Mouse (Mus musculus) CH12.LX (cell line): ENCODE measurements at regions not wholly inside any gene's neighbourhood (a gene's known extent, or its start where the extent isn't known, plus 50 kb on each side); places are given as distances from the start of the nearest gene placed in this dataset.

Source experiments
- CHD2 ChIP-seq: IDR thresholded peaks from 2 replicates; pipeline ENCODE4 v1.6.1; 2011; ENCODE audit warnings: low read length, improper control_type of control experiment
- CTCF ChIP-seq, 2 experiments: IDR thresholded peaks in 1 of 2; conservative IDR thresholded peaks in 1 of 2; 2 replicates each; pipeline ENCODE4 v1.5.1; 2011 to 2012; ENCODE audit warnings: low read depth in 2 of 2, low read length in 2 of 2, improper control_type of control experiment in 1 of 2, inconsistent platforms in 1 of 2, mild to moderate bottlenecking in 1 of 2, moderate library complexity in 1 of 2
- HCFC1 ChIP-seq: IDR thresholded peaks from 2 replicates; pipeline ENCODE4 v1.6.1; 2012; ENCODE audit warnings: low read depth, mild to moderate bottlenecking, inconsistent platforms, low read length, improper control_type of control experiment
- IRF4 ChIP-seq: IDR thresholded peaks from 2 replicates; pipeline ENCODE4 v1.6.1; 2014; ENCODE audit warnings: low read depth, mild to moderate bottlenecking, inconsistent platforms, low read length, improper control_type of control experiment
- MAX ChIP-seq: IDR thresholded peaks from 2 replicates; pipeline ENCODE4 v1.6.1; 2011; ENCODE audit warnings: low read length, improper control_type of control experiment
- MAZ ChIP-seq: IDR thresholded peaks from 2 replicates; pipeline ENCODE4 v1.6.1; 2012; ENCODE audit warnings: low read depth, mild to moderate bottlenecking, inconsistent platforms, low read length, improper control_type of control experiment, moderate library complexity
- MYC ChIP-seq: IDR thresholded peaks from 2 replicates; pipeline ENCODE4 v1.6.1; 2011; ENCODE audit warnings: low read depth, mild to moderate bottlenecking, improper control_type of control experiment, low read length
- NRF1 ChIP-seq: IDR thresholded peaks from 2 replicates; pipeline ENCODE4 v1.6.1; 2014; ENCODE audit warnings: low read depth, mild to moderate bottlenecking, inconsistent platforms, low read length, improper control_type of control experiment, moderate library complexity
- POLR2A ChIP-seq: IDR thresholded peaks from 2 replicates; pipeline ENCODE4 v1.6.1; 2011; ENCODE audit warnings: low read depth, mild to moderate bottlenecking, improper control_type of control experiment, low read length
- SMC3 ChIP-seq: IDR thresholded peaks from 2 replicates; pipeline ENCODE4 v1.6.1; 2011; ENCODE audit warnings: low read depth, low read length, improper control_type of control experiment
- TBP ChIP-seq: conservative IDR thresholded peaks from 2 replicates; pipeline ENCODE4 v1.6.1; 2011; ENCODE audit warnings: low read depth, low read length, improper control_type of control experiment
- TCF12 ChIP-seq: IDR thresholded peaks from 2 replicates; pipeline ENCODE4 v1.6.1; 2014; ENCODE audit warnings: low read depth, mild to moderate bottlenecking, inconsistent platforms, low read length, improper control_type of control experiment
- ZC3H11A ChIP-seq: IDR thresholded peaks from 2 replicates; pipeline ENCODE4 v1.6.1; 2012; ENCODE audit warnings: low read depth, mild to moderate bottlenecking, inconsistent platforms, low read length, improper control_type of control experiment

GRCm38 (mm10) chr14:46462967-46463366, 72.5 kb upstream of the Bmp4 start:
- TF ChIP-seq NRF1 (no peak), POLR2A (no peak), MYC (no peak), TBP (no peak), MAZ (no peak), MAX (no peak), CTCF (conservative IDR thresholded peaks at IDR 0.05 in 1 of 2, IDR thresholded peaks at IDR 0.05 in 1 of 2; ENCODE audit: low read depth in 2 of 2, low read length in 2 of 2) (no peak), SMC3 (no peak), HCFC1 (no peak), CHD2 (no peak), ZC3H11A (no peak), TCF12 (no peak), IRF4 (no peak)
